Mouse (Mus musculus) bone marrow, adult 2 months (tissue): ENCODE measurements around the gene S100g.

Source experiments
- CTCF ChIP-seq: fragments of 200-500 bp; IDR thresholded peaks from 2 replicates; pipeline ENCODE4 v1.5.1; 2011; ENCODE audit warnings: low read length, control low read depth; ENCODE audit not compliant: control insufficient read depth, insufficient read depth
- POLR2A ChIP-seq: fragments of 200-500 bp; IDR thresholded peaks from 2 replicates; pipeline ENCODE4 v1.6.1; 2011; ENCODE audit warnings: low read depth, mild to moderate bottlenecking, control low read depth, low read length, borderline replicate concordance; ENCODE audit not compliant: control insufficient read depth

DNA sequence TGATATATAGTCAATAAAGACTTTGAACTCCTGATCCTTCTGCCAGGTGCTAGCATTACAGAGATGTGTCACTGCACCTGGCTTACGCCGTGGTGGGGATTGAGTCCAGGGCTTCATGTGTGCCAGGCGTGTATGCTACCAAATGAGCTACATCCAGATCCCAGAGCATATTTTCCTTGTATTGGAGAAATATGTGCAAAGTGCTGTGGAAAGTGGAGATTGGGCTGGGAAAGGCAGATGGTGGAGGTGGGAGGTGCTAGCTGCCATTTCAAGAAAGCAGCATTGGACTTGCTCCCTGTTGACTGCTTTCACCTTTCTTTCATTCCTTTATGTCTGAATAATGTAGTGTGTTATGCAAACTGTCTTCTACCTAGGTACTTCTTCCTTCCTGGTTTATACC, 50.7 kb downstream of the S100g start:
- TF ChIP-seq POLR2A (no peak), CTCF (no peak)
